Mouse (Mus musculus): ENCODE measurements around the gene Dnajb13. TPM values are rescaled to one million over a fixed set of nuclear protein-coding genes. Genes with fewer than 3 reads are reported as not detected.

Gene Dnajb13
- polyA plus RNA-seq, 1 experiment from 2014 or later: 5.0 TPM

- no peak overlapping the region for H3K27ac ChIP-seq
- WGBS: 92% methylated on average over 7 of the region's 7 CpGs
- ATAC-seq (ENCODE audit: low FRiP score): no peak
- no peaks in the 10 kb centered on the region for H3K9me3 ChIP-seq (replicated peaks)
- H3K4me1 ChIP-seq: no peaks in the 10 kb centered on the region
- no peak overlapping the region for H3K9ac ChIP-seq
- peaks cover 69% of the 10 kb centered on the region for H3K36me3 ChIP-seq
- no peak overlapping the region for H3K4me2 ChIP-seq (replicated peaks)
- no peaks in the 10 kb centered on the region for H3K27me3 ChIP-seq
- H3K4me3 ChIP-seq: no peak overlapping the region
Measured at GRCm38 (mm10) chr7:100464248-100464647, 50.5 kb downstream of the Dnajb13 start.

- Histone ChIP-seq H3K27me3 (no peaks in the 10 kb centered on the region), H3K4me2 (replicated peaks) (no peak overlapping the region), H3K9me3 (replicated peaks) (no peaks in the 10 kb centered on the region), H3K36me3 (peaks cover 70% of the 10 kb centered on the region), H3K9ac (no peak overlapping the region), H3K4me1 (no peaks in the 10 kb centered on the region), H3K27ac (no peak overlapping the region), H3K4me3 (no peak overlapping the region)
- WGBS: 91% methylated on average over 10 of the region's 10 CpGs
- ATAC-seq (ENCODE audit: low FRiP score): no peak
Measured at GRCm38 (mm10) chr7:100463757-100464156, 51.0 kb downstream of the Dnajb13 start.

GRCm38 (mm10) chr7:100463194-100463593 is 51.6 kb downstream of the Dnajb13 start:
- WGBS: 88% methylated on average over 9 of the region's 9 CpGs
- Histone ChIP-seq H3K9me3 (replicated peaks) (no peaks in the 10 kb centered on the region), H3K36me3 (peaks cover 67% of the 10 kb centered on the region)

GRCm38 (mm10) chr7:100461621-100462151 is 53.1 kb downstream of the Dnajb13 start:
- H3K9me3 ChIP-seq (replicated peaks): no peaks in the 10 kb centered on the region
- no peak overlapping the region for H3K9ac ChIP-seq
- no peaks in the 10 kb centered on the region for H3K27me3 ChIP-seq
- no peak overlapping the region for H3K4me3 ChIP-seq
- no peak overlapping the region for H3K4me2 ChIP-seq (replicated peaks)
- ATAC-seq (ENCODE audit: low FRiP score): no peak
- 91% methylated on average over 6 of the region's 6 CpGs for WGBS
- H3K36me3 ChIP-seq: peaks cover 69% of the 10 kb centered on the region
- no peaks in the 10 kb centered on the region for H3K4me1 ChIP-seq
- no peak overlapping the region for H3K27ac ChIP-seq

More at GRCm38 (mm10) chr7:100463194-100463593, 51.6 kb downstream of the Dnajb13 start:
- no peak overlapping the region for H3K4me3 ChIP-seq
- H3K27ac ChIP-seq: no peak overlapping the region
- no peak for ATAC-seq (ENCODE audit: low FRiP score)
- H3K27me3 ChIP-seq: no peaks in the 10 kb centered on the region
- no peak overlapping the region for H3K9ac ChIP-seq
- no peak overlapping the region for H3K4me2 ChIP-seq (replicated peaks)
- no peaks in the 10 kb centered on the region for H3K4me1 ChIP-seq

GRCm38 (mm10) chr7:100459862-100460261 is 54.9 kb downstream of the Dnajb13 start:
- peaks cover 76% of the 10 kb centered on the region for H3K36me3 ChIP-seq
- no peak for ATAC-seq (ENCODE audit: low FRiP score)
- H3K27me3 ChIP-seq: no peaks in the 10 kb centered on the region
- no peak overlapping the region for H3K27ac ChIP-seq
- no peaks in the 10 kb centered on the region for H3K4me1 ChIP-seq
- no peak overlapping the region for H3K4me2 ChIP-seq (replicated peaks)
- H3K4me3 ChIP-seq: no peak overlapping the region
- H3K9me3 ChIP-seq (replicated peaks): no peaks in the 10 kb centered on the region
- no peak overlapping the region for H3K9ac ChIP-seq
- WGBS: 94% methylated on average over 3 of the region's 3 CpGs

DNA sequence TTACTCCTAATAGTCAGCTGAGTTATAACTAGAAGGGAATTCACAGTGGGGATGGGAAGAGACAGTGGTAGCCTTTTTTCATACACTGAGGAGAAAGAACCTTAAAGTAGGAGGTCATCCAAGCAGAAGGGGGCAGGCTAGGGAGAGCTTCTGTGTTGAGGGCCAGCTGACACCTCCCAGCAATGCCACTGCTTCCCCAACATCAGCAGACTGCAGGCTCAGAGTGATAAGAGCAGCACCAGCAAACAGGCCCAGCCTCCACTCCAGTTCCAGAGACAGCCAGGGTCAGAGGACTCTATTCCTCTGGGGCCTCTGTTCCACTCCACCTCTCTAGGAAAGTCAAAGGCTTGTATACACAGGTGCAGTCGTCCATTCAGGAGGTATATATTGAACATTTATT is 56.6 kb downstream of the Dnajb13 start:
- Histone ChIP-seq H3K9ac (no peak overlapping the region), H3K27ac (no peak overlapping the region), H3K36me3 (peaks cover 85% of the 10 kb centered on the region), H3K9me3 (replicated peaks) (no peaks in the 10 kb centered on the region), H3K4me3 (no peak overlapping the region), H3K27me3 (no peaks in the 10 kb centered on the region), H3K4me1 (no peaks in the 10 kb centered on the region), H3K4me2 (replicated peaks) (no peak overlapping the region)
- no peak for ATAC-seq (ENCODE audit: low FRiP score)
- 81% methylated on average over 1 of the region's 1 CpGs for WGBS

Other genes with a start within 250 kb of the Dnajb13 start
- 12.6 and 13.2 TPM in 2 replicates for gene P4ha3, start 229.4 kb downstream of the Dnajb13 start, polyA plus RNA-seq (2016; fragmentation: Nextera tagmentation; extraction: Ambion mirVana)
- 33.2 and 37.4 TPM in 2 replicates for gene C2cd3, start 142.7 kb downstream of the Dnajb13 start, polyA plus RNA-seq (2016; fragmentation: Nextera tagmentation; extraction: Ambion mirVana)
- 102 and 111 TPM in 2 replicates for gene Ppme1, start 142.7 kb downstream of the Dnajb13 start, polyA plus RNA-seq (2016; fragmentation: Nextera tagmentation; extraction: Ambion mirVana)
- gene Ucp3, start 42.0 kb downstream of the Dnajb13 start, polyA plus RNA-seq (2016; fragmentation: Nextera tagmentation; extraction: Ambion mirVana): not detected in 2 replicates
- 123 and 130 TPM in 2 replicates for gene Ucp2, start 21.6 kb downstream of the Dnajb13 start, polyA plus RNA-seq (2016; fragmentation: Nextera tagmentation; extraction: Ambion mirVana)
- 13.4 and 15.6 TPM in 2 replicates for gene Coa4, start 22.1 kb upstream of the Dnajb13 start, polyA plus RNA-seq (2016; fragmentation: Nextera tagmentation; extraction: Ambion mirVana)
- 194 and 218 TPM in 2 replicates for gene Rab6a, start 92.5 kb upstream of the Dnajb13 start, polyA plus RNA-seq (2016; fragmentation: Nextera tagmentation; extraction: Ambion mirVana)
- gene Mrpl48, start 93.3 kb upstream of the Dnajb13 start, polyA plus RNA-seq (2016; fragmentation: Nextera tagmentation; extraction: Ambion mirVana): 62.3 and 64.6 TPM in 2 replicates
- gene Plekhb1, start 147.5 kb upstream of the Dnajb13 start, polyA plus RNA-seq (2016; fragmentation: Nextera tagmentation; extraction: Ambion mirVana): 10.5 and 16.9 TPM in 2 replicates
- 64.7 and 67.2 TPM in 2 replicates for gene Fam168a, start 191.7 kb upstream of the Dnajb13 start, polyA plus RNA-seq (2016; fragmentation: Nextera tagmentation; extraction: Ambion mirVana)